Mouse (Mus musculus): ENCODE measurements around the gene Ap5b1. TPM values are rescaled to one million over a fixed set of nuclear protein-coding genes. Genes with fewer than 3 reads are reported as not detected.

The Ap5b1 gene
- total and polyA plus RNA-seq, 3 experiments = 18.0 to 28.1 TPM; not detected in 1

DNA sequence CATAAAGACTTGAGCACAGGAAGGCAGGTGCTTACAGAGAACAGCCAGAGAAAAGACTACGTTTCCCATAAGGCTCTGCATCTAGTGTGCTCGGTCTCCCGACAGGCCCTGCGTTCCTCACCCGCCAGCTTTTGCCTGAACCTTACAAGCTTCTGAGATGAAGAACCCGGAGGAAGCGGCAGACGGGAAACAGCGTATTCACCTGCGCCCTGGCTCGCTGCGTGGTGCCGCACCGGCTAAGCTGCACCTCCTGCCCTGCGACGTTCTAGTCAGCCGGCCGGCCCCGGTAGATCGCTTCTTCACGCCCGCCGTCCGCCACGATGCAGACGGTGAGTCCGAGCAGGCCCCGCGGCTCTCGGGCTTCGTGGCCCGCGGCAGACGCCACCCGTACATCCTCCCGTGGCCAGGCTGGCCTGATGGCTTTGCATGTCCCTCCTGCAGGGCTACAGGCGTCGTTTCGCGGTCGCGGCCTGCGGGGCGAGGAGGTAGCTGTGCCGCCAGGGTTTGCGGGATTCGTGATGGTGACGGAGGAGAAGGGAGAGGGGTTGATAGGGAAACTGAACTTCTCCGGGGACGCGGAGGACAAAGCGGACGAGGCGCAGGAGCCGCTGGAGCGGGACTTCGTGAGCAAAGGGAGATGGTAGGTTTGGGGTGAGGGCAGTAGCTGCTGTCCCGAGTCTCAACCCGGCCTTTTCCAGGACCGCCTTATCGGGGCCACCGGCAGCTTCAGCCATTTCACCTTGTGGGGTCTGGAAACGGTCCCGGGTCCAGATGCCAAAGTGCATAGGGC, 34.1 kb downstream of the Ap5b1 start, which contains the start of gene Rnaseh2c (continued):
- TF ChIP-seq MYB (IDR thresholded peaks at IDR 0.05; ENCODE audit: low read depth, low read length) = no peak
- peak; percentile 94 for TF ChIP-seq TBP (IDR thresholded peaks at IDR 0.05; ENCODE audit: low read depth, low read length)
- peak; percentile 91 for TF ChIP-seq KAT2A (conservative IDR thresholded peaks at IDR 0.05; ENCODE audit: low read depth, low read length)
- TF ChIP-seq POLR2A (IDR thresholded peaks at IDR 0.05; ENCODE audit: control insufficient read depth in 1 of 2, insufficient read depth in 1 of 2, low read depth in 1 of 2, low read length in 2 of 2, poor library complexity in 1 of 2) = peak; percentile 88 to 95
- no peak for TF ChIP-seq USF2 (IDR thresholded peaks at IDR 0.05; ENCODE audit: borderline replicate concordance in 1 of 2, insufficient read depth in 1 of 2, low read depth in 1 of 2, low read length in 2 of 2)
- TF ChIP-seq E2F4 (IDR thresholded peaks at IDR 0.05; ENCODE audit: borderline replicate concordance, low read depth, low read length) = no peak
- TF ChIP-seq ZMIZ1 (IDR thresholded peaks at IDR 0.05; ENCODE audit: low read depth, low read length) = no peak
- TF ChIP-seq USF1 (IDR thresholded peaks at IDR 0.05; ENCODE audit: low read depth, low read length) = no peak
- TF ChIP-seq ZNF384 (IDR thresholded peaks at IDR 0.05; ENCODE audit: low read depth, low read length) = no peak
- TF ChIP-seq MAZ (IDR thresholded peaks at IDR 0.05; ENCODE audit: low read depth, low read length) = no peak
- TF ChIP-seq JUND (IDR thresholded peaks at IDR 0.05; ENCODE audit: low read depth, low read length) = no peak
- TF ChIP-seq GABPA (IDR thresholded peaks at IDR 0.05; ENCODE audit: low read depth, low read length) = no peak

DNA sequence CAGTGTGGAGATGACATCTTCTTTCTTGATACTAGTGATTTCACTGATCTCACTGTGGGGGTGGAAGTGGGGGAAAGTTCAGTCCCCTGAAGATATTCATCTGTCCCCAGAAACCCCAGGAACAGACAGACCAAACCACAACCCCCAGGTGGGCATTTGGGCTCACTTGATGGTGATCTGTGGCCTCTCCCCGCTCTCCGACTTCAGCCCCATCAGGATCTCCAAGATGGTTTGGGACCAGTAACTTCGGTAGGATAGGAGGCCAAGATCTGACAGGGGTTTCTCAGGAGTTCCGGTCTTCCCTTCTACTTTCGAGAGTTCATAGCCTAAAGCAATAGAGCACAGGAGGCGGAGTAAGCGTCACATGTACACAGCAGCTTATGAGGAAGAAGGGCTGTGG, 35.8 kb downstream of the Ap5b1 start:
- Histone ChIP-seq H3K9ac (ENCODE audit: control insufficient read depth, low read depth, low read length, poor library complexity, severe bottlenecking) (no peak overlapping the region), H3K27me3 (ENCODE audit: control insufficient read depth in 1 of 2, insufficient read depth in 2 of 2, low read length in 2 of 2) (no peaks in the 10 kb centered on the region), H3K36me3 (ENCODE audit: control insufficient read depth in 1 of 2, insufficient read depth in 2 of 2, low read length in 2 of 2) (peaks cover 0 to 5% of the 10 kb centered on the region in 2 experiments; a peak in 2 of 4 replicates), H3K4me1 (ENCODE audit: control insufficient read depth in 1 of 2, insufficient read depth in 2 of 2, low read length in 2 of 2) (peaks cover 0 to 9% of the 10 kb centered on the region in 2 experiments; a peak in 3 of 4 replicates), H3K79me2 (ENCODE audit: control insufficient read depth, insufficient read depth, low read length, poor library complexity) (peaks cover 12% of the 10 kb centered on the region), H3K9me3 (replicated peaks; ENCODE audit: insufficient read depth, low read length) (no peaks in the 10 kb centered on the region), H3K27ac (ENCODE audit: control insufficient read depth, low read depth, low read length) (no peak overlapping the region), H3K4me3 (ENCODE audit: control insufficient read depth in 1 of 2, insufficient read depth in 1 of 2, low read depth in 2 of 2, low read length in 2 of 2) (no peak overlapping the region)
- DNase-seq (ENCODE audit: low read depth, low spot score) = peak; percentile 47
- TF ChIP-seq POLR2AphosphoS2 (IDR thresholded peaks at IDR 0.05; ENCODE audit: low read length) = peak; percentile 70
- TF ChIP-seq MYB (IDR thresholded peaks at IDR 0.05; ENCODE audit: low read depth, low read length) = no peak

GRCm38 (mm10) chr19:5605126-5605525, 37.3 kb downstream of the Ap5b1 start:
- H3K27ac ChIP-seq (ENCODE audit: control insufficient read depth, low read depth, low read length) = no peak overlapping the region
- peaks cover 0 to 8% of the 10 kb centered on the region in 2 experiments; a peak in 2 of 4 replicates for H3K36me3 ChIP-seq (ENCODE audit: control insufficient read depth in 1 of 2, insufficient read depth in 2 of 2, low read length in 2 of 2)
- no peak overlapping the region for H3K9ac ChIP-seq (ENCODE audit: control insufficient read depth, low read depth, low read length, poor library complexity, severe bottlenecking)
- peaks cover 0 to 13% of the 10 kb centered on the region in 2 experiments; a peak in 3 of 4 replicates for H3K4me1 ChIP-seq (ENCODE audit: control insufficient read depth in 1 of 2, insufficient read depth in 2 of 2, low read length in 2 of 2)
- H3K4me3 ChIP-seq (ENCODE audit: control insufficient read depth in 1 of 2, insufficient read depth in 1 of 2, low read depth in 2 of 2, low read length in 2 of 2) = no peak overlapping the region
- TF ChIP-seq ELF1 (IDR thresholded peaks at IDR 0.05; ENCODE audit: low read depth, low read length) (no peak), NRF1 (IDR thresholded peaks at IDR 0.05; ENCODE audit: insufficient read depth, low read depth, low read length, poor library complexity, severe bottlenecking) (no peak), UBTF (IDR thresholded peaks at IDR 0.05; ENCODE audit: borderline replicate concordance, insufficient read depth, low read depth, low read length) (no peak), POLR2A (IDR thresholded peaks at IDR 0.05; ENCODE audit: control insufficient read depth in 1 of 2, insufficient read depth in 1 of 2, low read depth in 1 of 2, low read length in 2 of 2, poor library complexity in 1 of 2) (no peak), RAD21 (IDR thresholded peaks at IDR 0.05; ENCODE audit: low read depth, low read length) (no peak), E2F4 (IDR thresholded peaks at IDR 0.05; ENCODE audit: borderline replicate concordance, low read depth, low read length) (no peak), MAFK (IDR thresholded peaks at IDR 0.05; ENCODE audit: borderline replicate concordance, low read depth, low read length) (no peak), MAZ (IDR thresholded peaks at IDR 0.05; ENCODE audit: low read depth, low read length) (no peak), MAX (IDR thresholded peaks at IDR 0.05; ENCODE audit: low read length) (no peak), POLR2AphosphoS2 (IDR thresholded peaks at IDR 0.05; ENCODE audit: low read length) (no peak), ZKSCAN1 (IDR thresholded peaks at IDR 0.05; ENCODE audit: low read depth, low read length) (no peak), RCOR1 (IDR thresholded peaks at IDR 0.05; ENCODE audit: low read depth, low read length) (no peak), HCFC1 (IDR thresholded peaks at IDR 0.05; ENCODE audit: low read depth, low read length) (no peak), SMC3 (IDR thresholded peaks at IDR 0.05; ENCODE audit: low read depth, low read length) (no peak), ZMIZ1 (IDR thresholded peaks at IDR 0.05; ENCODE audit: low read depth, low read length) (no peak), TCF12 (IDR thresholded peaks at IDR 0.05; ENCODE audit: low read depth, low read length) (no peak), USF2 (IDR thresholded peaks at IDR 0.05; ENCODE audit: borderline replicate concordance in 1 of 2, insufficient read depth in 1 of 2, low read depth in 1 of 2, low read length in 2 of 2) (no peak), USF1 (IDR thresholded peaks at IDR 0.05; ENCODE audit: low read depth, low read length) (no peak), MEF2A (IDR thresholded peaks at IDR 0.05; ENCODE audit: extremely low read depth, insufficient replicate concordance, low read depth, low read length, poor library complexity, severe bottlenecking) (no peak)
- peaks cover 18% of the 10 kb centered on the region for H3K79me2 ChIP-seq (ENCODE audit: control insufficient read depth, insufficient read depth, low read length, poor library complexity)
- no peak for DNase-seq (ENCODE audit: low read depth, low spot score)
- H3K9me3 ChIP-seq (replicated peaks; ENCODE audit: insufficient read depth, low read length) = no peaks in the 10 kb centered on the region
- H3K27me3 ChIP-seq (ENCODE audit: control insufficient read depth in 1 of 2, insufficient read depth in 2 of 2, low read length in 2 of 2) = no peaks in the 10 kb centered on the region
